Comparison of ENCODE assay signal across 19 mouse cellular contexts in the genomic region with DNA sequence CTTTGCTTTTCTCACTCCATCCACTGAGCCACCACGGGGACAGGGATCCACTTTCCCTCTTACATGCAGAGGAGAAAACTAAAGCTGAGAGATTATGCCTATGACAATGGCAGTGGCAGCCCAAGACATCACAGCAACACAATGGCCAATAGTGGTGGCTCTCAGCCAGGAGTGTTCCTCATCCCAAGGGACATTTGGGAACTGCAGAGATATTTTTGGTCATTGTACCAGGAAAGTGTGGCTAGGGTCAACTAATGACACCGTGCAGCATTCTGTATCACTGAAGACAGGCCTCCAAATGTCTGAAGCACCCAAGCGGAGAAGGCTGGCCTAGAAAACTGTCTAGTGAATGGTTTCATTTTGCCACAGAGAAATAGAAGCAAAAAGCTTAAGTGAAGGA.
DNase-seq lines count a peak whose midpoint lies in the region; TF ChIP-seq lines count a peak whose summit lies in the region.
"Had no signal": no experiment of that assay in that cellular context is flagged by ENCODE, and none has a peak within 500 bp of the region (broad histone marks: within the 10 kb centered on the region; RNA-seq: fewer than 3 reads in every experiment).

No protein-coding gene starts in this region.

- H3K36me3 ChIP-seq in kidney, adult 2 months (ENCODE audit: control insufficient read depth, insufficient read depth, low read length): no peaks in the 10 kb centered on the region
- peaks cover 4% of the 10 kb centered on the region; the same call in 1 of the 2 replicates for H3K36me3 ChIP-seq in hindbrain, embryonic 10.5 days
- H3K36me3 ChIP-seq: G1E; heart, embryonic 13.5 days; hindbrain, embryonic 12.5 days; limb, embryonic 15.5 days; liver, embryonic 15.5 days; midbrain, embryonic 12.5 days had no signal

- WGBS in kidney, adult 2 months: 48% methylated on average over 3 of the region's 3 CpGs
- 87% methylated on average over 3 of the region's 3 CpGs for WGBS in hindbrain, embryonic 10.5 days

- TF ChIP-seq POLR2A in kidney, adult 2 months (IDR thresholded peaks at IDR 0.05; ENCODE audit: low read depth, low read length): no peak
- TF ChIP-seq POLR2A in cortical plate, adult 2 months (IDR thresholded peaks at IDR 0.05; ENCODE audit: extremely low read depth, insufficient read depth, low read length): no peak

- H3K4me3 ChIP-seq in kidney, adult 2 months (ENCODE audit: insufficient read depth, low read depth, low read length): no peak overlapping the region
- H3K4me3 ChIP-seq in cortical plate, adult 2 months (ENCODE audit: insufficient read depth, low read length): no peak overlapping the region
- no peak overlapping the region for H3K4me3 ChIP-seq in hindbrain, embryonic 10.5 days
- H3K4me3 ChIP-seq: heart, embryonic 13.5 days; hindbrain, embryonic 12.5 days; limb, embryonic 15.5 days; liver, embryonic 15.5 days; midbrain, embryonic 12.5 days had no signal

- H3K9me3 ChIP-seq in hindbrain, embryonic 10.5 days: no peaks in the 10 kb centered on the region
- H3K9me3 ChIP-seq: hindbrain, embryonic 12.5 days; limb, embryonic 15.5 days; liver, embryonic 15.5 days; midbrain, embryonic 12.5 days had no signal

- TF ChIP-seq CTCF in kidney, adult 2 months (conservative IDR thresholded peaks at IDR 0.05; ENCODE audit: insufficient read depth, insufficient read length, low read depth, low read length): no peak
- TF ChIP-seq CTCF in cortical plate, adult 2 months (IDR thresholded peaks at IDR 0.05; ENCODE audit: extremely low read depth, insufficient read depth, low read length): no peak

- H3K4me1 ChIP-seq in kidney, adult 2 months (ENCODE audit: control insufficient read depth, insufficient read depth, low read length): 0 out of 2 replicates have a peak, but pooled peaks cover 2% of the 10 kb centered on the region
- H3K4me1 ChIP-seq in cortical plate, adult 2 months (ENCODE audit: control insufficient read depth, insufficient read depth, low read length): peaks cover 4% of the 10 kb centered on the region
- 0 out of 2 replicates have a peak, but pooled peaks cover 6% of the 10 kb centered on the region for H3K4me1 ChIP-seq in hindbrain, embryonic 10.5 days (replicated peaks)
- H3K4me1 ChIP-seq: hindbrain, embryonic 12.5 days; limb, embryonic 15.5 days; liver, embryonic 15.5 days; midbrain, embryonic 12.5 days had no signal

- no peak overlapping the region for H3K27ac ChIP-seq in kidney, adult 2 months (ENCODE audit: insufficient read depth, low read depth, low read length)
- H3K27ac ChIP-seq in cortical plate, adult 2 months (ENCODE audit: insufficient read depth, low read length): peak overlapping the region; percentile 72
- H3K27ac ChIP-seq in hindbrain, embryonic 10.5 days: no peak overlapping the region
- H3K27ac ChIP-seq: heart, embryonic 13.5 days; hindbrain, embryonic 12.5 days; limb, embryonic 15.5 days; liver, embryonic 15.5 days; midbrain, embryonic 12.5 days had no signal

- peak; percentile 2 for DNase-seq in cerebellum, adult 8-10 months
- DNase-seq in cerebellum, adult 9-10 months: no peak
- peak; percentile 62 for DNase-seq in kidney, adult 2 months
- DNase-seq in kidney, postnatal 4 days: no peak
- DNase-seq in kidney, postnatal 10 days: peak; percentile 18
- DNase-seq in spleen, postnatal 14 days (ENCODE audit: low spot score in 2 of 2): no peak
- DNase-seq in hindbrain, embryonic 10.5 days (ENCODE audit: low spot score): no peak
- DNase-seq: cerebellum, adult 18-20 months; embryo, embryonic 11 days; layer of hippocampus, postnatal 36 days; retina, postnatal 1 day; right cerebral cortex, postnatal 4 days had no signal

- H3K27me3 ChIP-seq in kidney, adult 2 months (replicated peaks; ENCODE audit: control insufficient read depth, insufficient read depth, low read length): no peaks in the 10 kb centered on the region
- H3K27me3 ChIP-seq in hindbrain, embryonic 10.5 days (ENCODE audit: insufficient read depth, poor library complexity, severe bottlenecking): no peaks in the 10 kb centered on the region
- H3K27me3 ChIP-seq: heart, embryonic 13.5 days; hindbrain, embryonic 12.5 days; limb, embryonic 15.5 days; liver, embryonic 15.5 days; midbrain, embryonic 12.5 days had no signal

Comparison
In these comparisons a context has a peak if more than half of its experiments do, and no peak if none do; other contexts are left out.
1. DNase-seq: peak in cerebellum, adult 8-10 months (single experiment), kidney, adult 2 months (single experiment) and kidney, postnatal 10 days (single experiment); none in cerebellum, adult 9-10 months (single experiment), kidney, postnatal 4 days (0 of 2), spleen, postnatal 14 days (0 of 2) and hindbrain, embryonic 10.5 days (single experiment).